Mouse (Mus musculus): ENCODE measurements around the gene Atp6v0a1.

DNA sequence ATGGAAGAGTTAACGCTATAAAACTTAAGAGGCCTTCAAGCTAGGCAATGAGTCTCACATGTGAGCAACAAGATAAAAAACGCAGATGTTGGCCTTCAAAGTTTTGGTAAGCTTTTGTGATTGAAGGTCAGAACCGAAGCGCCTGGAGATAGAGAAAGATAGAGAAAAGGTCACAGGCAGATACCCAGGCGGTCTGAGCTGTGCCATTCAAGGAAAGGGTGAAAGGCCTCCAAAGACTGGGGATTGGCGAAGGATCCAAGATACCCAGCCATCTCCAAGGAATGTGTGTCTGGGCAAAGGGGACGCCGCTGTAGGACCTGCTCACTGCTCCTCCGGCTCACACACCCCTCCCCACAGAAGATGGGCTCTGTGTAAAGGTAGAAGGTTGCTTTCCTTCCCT, 55.8 kb downstream of the Atp6v0a1 start:
- no peak for TF ChIP-seq CTCF (conservative IDR thresholded peaks at IDR 0.05 in 1 of 2, IDR thresholded peaks at IDR 0.05 in 1 of 2; ENCODE audit: low read depth in 2 of 2, low read length in 2 of 2)
- TF ChIP-seq MXI1 (IDR thresholded peaks at IDR 0.05; ENCODE audit: low read depth, low read length): no peak
- no peak for TF ChIP-seq EP300 (IDR thresholded peaks at IDR 0.05; ENCODE audit: low read length)
- no peak for TF ChIP-seq ZKSCAN1 (IDR thresholded peaks at IDR 0.05; ENCODE audit: borderline replicate concordance, low read depth, low read length)
- TF ChIP-seq IRF4 (IDR thresholded peaks at IDR 0.05; ENCODE audit: low read depth, low read length): no peak

Measured in CH12.LX (cell line).